Mouse (Mus musculus): ENCODE measurements at regions not wholly inside any gene's neighbourhood (a gene's known extent, or its start where the extent isn't known, plus 50 kb on each side); places are given as distances from the start of the nearest gene placed in this dataset.

GRCm38 (mm10) chr6:101473956-101474355, 96.3 kb upstream of the Pdzrn3 start:
- no peak for DNase-seq

GRCm38 (mm10) chr6:101473257-101473925, 95.7 kb upstream of the Pdzrn3 start:
- peak; percentile 4 for DNase-seq

GRCm38 (mm10) chr6:101464910-101465309, 87.2 kb upstream of the Pdzrn3 start:
- DNase-seq, result no peak

- DNase-seq, result no peak
Observed at GRCm38 (mm10) chr6:101463812-101464320, 86.2 kb upstream of the Pdzrn3 start.

- no peak for DNase-seq
Observed at GRCm38 (mm10) chr6:101446720-101447119, 69.0 kb upstream of the Pdzrn3 start.

GRCm38 (mm10) chr6:101446316-101446715, 68.6 kb upstream of the Pdzrn3 start:
- DNase-seq, result no peak

GRCm38 (mm10) chr6:101432769-101433168, 55.1 kb upstream of the Pdzrn3 start:
- DNase-seq, result no peak

GRCm38 (mm10) chr6:101429634-101430033, 51.9 kb upstream of the Pdzrn3 start:
- no peak for DNase-seq
